Comparison of ENCODE assay signal across 10 mouse cellular contexts in the genomic region with DNA sequence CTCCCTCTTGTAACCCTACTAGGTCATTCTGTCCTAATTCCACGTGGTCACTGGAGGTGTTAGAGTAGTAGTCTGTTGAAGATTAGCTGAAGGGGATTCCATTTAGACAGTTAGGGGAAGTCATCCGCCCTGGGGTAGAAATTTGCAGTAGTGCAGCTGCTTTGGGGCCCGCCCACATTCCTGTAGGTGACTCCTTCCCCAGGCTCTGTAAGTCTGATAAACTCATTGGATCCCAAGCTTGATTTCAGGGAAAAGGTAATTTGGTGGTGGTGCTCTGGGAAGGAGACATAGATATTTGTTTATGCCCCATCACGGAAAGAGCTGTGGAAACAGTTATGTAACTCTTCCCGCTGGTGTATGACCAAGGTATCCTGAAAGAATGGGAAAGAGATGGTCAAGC. TPM values are rescaled to one million over a fixed set of nuclear protein-coding genes. Genes with fewer than 3 reads are reported as not detected.
DNase-seq lines count a peak whose midpoint lies in the region; ATAC-seq lines count a peak whose summit lies in the region.
"Had no signal": no experiment of that assay in that cellular context is flagged by ENCODE, and none has a peak within 500 bp of the region (broad histone marks: within the 10 kb centered on the region; RNA-seq: fewer than 3 reads in every experiment).

No protein-coding gene starts in this region.

- no peak overlapping the region for H3K9ac ChIP-seq in forebrain, embryonic 12.5 days
- H3K9ac ChIP-seq in embryonic facial prominence, embryonic 14.5 days (ENCODE audit: low read depth, low read length) = peak overlapping the region; percentile 87
- H3K9ac ChIP-seq in limb, embryonic 15.5 days = no peak overlapping the region

- no peak for DNase-seq in forebrain, embryonic 10.5 days (ENCODE audit: extremely low spot score, low spot score)
- DNase-seq in kidney, postnatal 10 days = peak; percentile 37
- no peak for DNase-seq in kidney, adult 18-20 months
- DNase-seq in embryonic facial prominence, embryonic 14.5 days (ENCODE audit: low spot score) = no peak
- DNase-seq: right cerebral cortex, postnatal 14 days had no signal

- peaks cover 18% of the 10 kb centered on the region for H3K27me3 ChIP-seq in forebrain, embryonic 10.5 days (ENCODE audit: poor library complexity, severe bottlenecking)
- peaks cover 20% of the 10 kb centered on the region for H3K27me3 ChIP-seq in forebrain, embryonic 12.5 days
- H3K27me3 ChIP-seq in embryonic facial prominence, embryonic 14.5 days (replicated peaks; ENCODE audit: control insufficient read depth, insufficient read depth, low read length) = no peaks in the 10 kb centered on the region
- no peaks in the 10 kb centered on the region for H3K27me3 ChIP-seq in limb, embryonic 15.5 days

- 0 out of 2 replicates have a peak overlapping the region, but pooled peaks have one; percentile 96 for H3K27ac ChIP-seq in forebrain, embryonic 10.5 days
- H3K27ac ChIP-seq in forebrain, embryonic 12.5 days = no peak overlapping the region
- peak overlapping the region; percentile 97 for H3K27ac ChIP-seq in embryonic facial prominence, embryonic 14.5 days (replicated peaks; ENCODE audit: low read depth, low read length)
- peak overlapping the region; percentile 98 for H3K27ac ChIP-seq in limb, embryonic 15.5 days

- H3K4me3 ChIP-seq in forebrain, embryonic 10.5 days = peak overlapping the region; percentile 75; the same call in 1 of the 2 replicates
- no peak overlapping the region for H3K4me3 ChIP-seq in forebrain, embryonic 12.5 days (replicated peaks)
- H3K4me3 ChIP-seq in embryonic facial prominence, embryonic 14.5 days (ENCODE audit: low read depth, low read length) = peak overlapping the region; percentile 64; the same call in 1 of the 2 replicates
- H3K4me3 ChIP-seq in limb, embryonic 15.5 days = peak overlapping the region; percentile 71; the same call in 1 of the 2 replicates

- no peak for ATAC-seq in forebrain, embryonic 12.5 days (ENCODE audit: low FRiP score)
- no peak for ATAC-seq in embryonic facial prominence, embryonic 14.5 days (ENCODE audit: low read depth)
- no peak for ATAC-seq in limb, embryonic 15.5 days (ENCODE audit: insufficient number of reproducible peaks, low FRiP score, low TSS enrichment, low read depth)
- no peak for ATAC-seq in erythroid progenitor cell, adult 5-6 weeks (replicated peaks; ENCODE audit: low FRiP score, poor library complexity, severe bottlenecking)
- no peak for ATAC-seq in cerebellum, adult (ENCODE audit: insufficient number of reproducible peaks, low FRiP score, low TSS enrichment)

- WGBS in forebrain, embryonic 10.5 days = 62% methylated on average over 5 of the region's 5 CpGs
- WGBS in forebrain, embryonic 12.5 days = 64% methylated on average over 5 of the region's 5 CpGs
- 47% methylated on average over 5 of the region's 5 CpGs for WGBS in embryonic facial prominence, embryonic 14.5 days
- 47% methylated on average over 5 of the region's 5 CpGs for WGBS in limb, embryonic 15.5 days

- H3K4me1 ChIP-seq in forebrain, embryonic 10.5 days = peaks cover 34% of the 10 kb centered on the region
- peaks cover 17% of the 10 kb centered on the region for H3K4me1 ChIP-seq in forebrain, embryonic 12.5 days
- H3K4me1 ChIP-seq in embryonic facial prominence, embryonic 14.5 days (ENCODE audit: control insufficient read depth, insufficient read depth, low read length) = peaks cover 14% of the 10 kb centered on the region; the same call in 1 of the 2 replicates
- peaks cover 18% of the 10 kb centered on the region for H3K4me1 ChIP-seq in limb, embryonic 15.5 days

- H3K9me3 ChIP-seq in forebrain, embryonic 10.5 days = peaks cover 5% of the 10 kb centered on the region; the same call in 1 of the 2 replicates
- no peaks in the 10 kb centered on the region; the same call in 1 of the 2 replicates for H3K9me3 ChIP-seq in forebrain, embryonic 12.5 days
- H3K9me3 ChIP-seq in embryonic facial prominence, embryonic 14.5 days (ENCODE audit: control insufficient read depth, low read length) = no peaks in the 10 kb centered on the region
- no peaks in the 10 kb centered on the region for H3K9me3 ChIP-seq in limb, embryonic 15.5 days

- no peak overlapping the region for H3K4me2 ChIP-seq in forebrain, embryonic 12.5 days
- peak overlapping the region; percentile 68 for H3K4me2 ChIP-seq in embryonic facial prominence, embryonic 14.5 days (ENCODE audit: low read depth, low read length)
- peak overlapping the region; percentile 85 for H3K4me2 ChIP-seq in limb, embryonic 15.5 days

- peaks cover 9% of the 10 kb centered on the region for H3K36me3 ChIP-seq in forebrain, embryonic 10.5 days (replicated peaks)
- H3K36me3 ChIP-seq in forebrain, embryonic 12.5 days (replicated peaks) = no peaks in the 10 kb centered on the region
- no peaks in the 10 kb centered on the region for H3K36me3 ChIP-seq in embryonic facial prominence, embryonic 14.5 days (ENCODE audit: control insufficient read depth, insufficient read depth, low read length)
- no peaks in the 10 kb centered on the region for H3K36me3 ChIP-seq in limb, embryonic 15.5 days

RNA-seq across cellular contexts. Expression of a gene that starts 0.5 kb away (rescaled TPM):
- 51.6 and 54.7 TPM in 2 replicates for polyA plus RNA-seq in forebrain, embryonic 10.5 days (2016; fragmentation: Nextera tagmentation; extraction: Ambion mirVana)
- 51.9 and 54.6 TPM in 2 replicates for polyA plus RNA-seq in forebrain, embryonic 12.5 days (2016; fragmentation: Nextera tagmentation; extraction: Ambion mirVana)
- 93.4 and 95.4 TPM in 2 replicates for polyA plus RNA-seq in embryonic facial prominence, embryonic 14.5 days (2014; fragmentation: Nextera tagmentation; extraction: Ambion mirVana)
- polyA plus RNA-seq in limb, embryonic 15.5 days (2015; fragmentation: Nextera tagmentation; extraction: Ambion mirVana) = 89.9 and 95.9 TPM in 2 replicates
- total RNA-seq in erythroid progenitor cell, adult 5-6 weeks (2015; ENCODE audit: low replicate concordance) = 0.84 TPM in 1 of 2 replicates, not detected in the other
- not detected in 2 replicates for total RNA-seq in erythroid progenitor cell, adult 5-6 weeks (2017; ENCODE audit: low replicate concordance)
- total RNA-seq: megakaryocyte, adult 5-6 weeks had no signal
